Mouse (Mus musculus): ENCODE results near the gene Fxr2.

Gene Fxr2

GRCm38 (mm10) chr11:69661221-69661881 is 28.6 kb downstream of the Fxr2 start:
- DNase-seq (ENCODE audit: low spot score): no peak

- DNase-seq (ENCODE audit: low spot score): peak; percentile 95
These were observed 29.6 kb downstream of the Fxr2 start, which contains the start of gene Mpdu1 for GRCm38 (mm10) chr11:69662213-69662966. Gene Mpdu1 (minus strand): TSS chr11:69662642.

- no peak for DNase-seq (ENCODE audit: low spot score)
These were observed 30.3 kb downstream of the Fxr2 start for GRCm38 (mm10) chr11:69662967-69663671.

- DNase-seq (ENCODE audit: low spot score): no peak
These were observed 31.0 kb downstream of the Fxr2 start for GRCm38 (mm10) chr11:69663795-69664194.

GRCm38 (mm10) chr11:69664841-69665240 is 32.1 kb downstream of the Fxr2 start:
- no peak for DNase-seq (ENCODE audit: low spot score)

GRCm38 (mm10) chr11:69665457-69665960 is 32.7 kb downstream of the Fxr2 start:
- DNase-seq (ENCODE audit: low spot score): no peak

- DNase-seq (ENCODE audit: low spot score): no peak
These were observed 33.3 kb downstream of the Fxr2 start, which contains the start of gene Cd68 for GRCm38 (mm10) chr11:69665961-69666664. Gene Cd68 (minus strand): TSS chr11:69666153.

GRCm38 (mm10) chr11:69666665-69667005 is 33.8 kb downstream of the Fxr2 start:
- DNase-seq (ENCODE audit: low spot score): no peak

- DNase-seq (ENCODE audit: low spot score): peak; percentile 95
These were observed 38.3 kb downstream of the Fxr2 start for GRCm38 (mm10) chr11:69670786-69671725.

- no peak for DNase-seq (ENCODE audit: low spot score)
These were observed 38.9 kb downstream of the Fxr2 start for GRCm38 (mm10) chr11:69671726-69672124.

GRCm38 (mm10) chr11:69672211-69672706 is 39.5 kb downstream of the Fxr2 start, which contains the start of gene Eif4a1:
Gene Eif4a1 (minus strand): TSS chr11:69672423.
- DNase-seq (ENCODE audit: low spot score): peak; percentile 100

- no peak for DNase-seq (ENCODE audit: low spot score)
These were observed 46.4 kb downstream of the Fxr2 start for GRCm38 (mm10) chr11:69679144-69679543.

- no peak for DNase-seq (ENCODE audit: low spot score)
These were observed 47.5 kb downstream of the Fxr2 start for GRCm38 (mm10) chr11:69680136-69680855.

GRCm38 (mm10) chr11:69681314-69682208 is 48.8 kb downstream of the Fxr2 start, which contains the start of gene Senp3:
Gene Senp3 (minus strand): TSS chr11:69682084.
- peak; percentile 97 for DNase-seq (ENCODE audit: low spot score)

GRCm38 (mm10) chr11:69682209-69682839 is 49.5 kb downstream of the Fxr2 start:
- no peak for DNase-seq (ENCODE audit: low spot score)

GRCm38 (mm10) chr11:69682840-69683533 is 50.2 kb downstream of the Fxr2 start:
- DNase-seq (ENCODE audit: low spot score): peak; percentile 97

- no peak for DNase-seq (ENCODE audit: low spot score)
These were observed 50.8 kb downstream of the Fxr2 start for GRCm38 (mm10) chr11:69683576-69683975.

All from retina, embryonic 14.5 days (tissue).